Mouse (Mus musculus): Measurements from ENCODE around the gene Lefty1. TPM values are rescaled to one million over a fixed set of nuclear protein-coding genes. Genes with fewer than 3 reads are reported as not detected.

Gene Lefty1
- polyA plus RNA-seq, 2 experiments: 2.7 to 4.8 TPM

GRCm38 (mm10) chr1:180905307-180905706, 29.5 kb upstream of the Lefty1 start:
- no peak for TF ChIP-seq POLR2A (IDR thresholded peaks at IDR 0.05; ENCODE audit: borderline replicate concordance, extremely low read depth, insufficient read depth, insufficient read length)
- H3K4me3 ChIP-seq (replicated peaks; ENCODE audit: low read length): peak overlapping the region; percentile 84
- H3K4me2 ChIP-seq (replicated peaks; ENCODE audit: low read depth, low read length, severe bottlenecking): peak overlapping the region; percentile 85
- ATAC-seq (ENCODE audit: low FRiP score, low read depth) (no peak), DNase-seq (ENCODE audit: low spot score) (no peak)
- 54% methylated on average over 6 of the region's 6 CpGs for WGBS
- no peaks in the 10 kb centered on the region for H3K9me3 ChIP-seq (ENCODE audit: control insufficient read depth, low read length)
- H3K27ac ChIP-seq (replicated peaks; ENCODE audit: low read depth, low read length): no peak overlapping the region
- peak overlapping the region; percentile 95; the same call in 1 of the 2 replicates for H3K9ac ChIP-seq (ENCODE audit: low read depth, low read length, severe bottlenecking)
- H3K4me1 ChIP-seq (ENCODE audit: control insufficient read depth, insufficient read depth, low read length): peaks cover 12% of the 10 kb centered on the region
- H3K36me3 ChIP-seq (ENCODE audit: control insufficient read depth, insufficient read depth, low read length): peaks cover 37% of the 10 kb centered on the region
- H3K27me3 ChIP-seq (ENCODE audit: control insufficient read depth, insufficient read depth, low read length): no peaks in the 10 kb centered on the region

DNA sequence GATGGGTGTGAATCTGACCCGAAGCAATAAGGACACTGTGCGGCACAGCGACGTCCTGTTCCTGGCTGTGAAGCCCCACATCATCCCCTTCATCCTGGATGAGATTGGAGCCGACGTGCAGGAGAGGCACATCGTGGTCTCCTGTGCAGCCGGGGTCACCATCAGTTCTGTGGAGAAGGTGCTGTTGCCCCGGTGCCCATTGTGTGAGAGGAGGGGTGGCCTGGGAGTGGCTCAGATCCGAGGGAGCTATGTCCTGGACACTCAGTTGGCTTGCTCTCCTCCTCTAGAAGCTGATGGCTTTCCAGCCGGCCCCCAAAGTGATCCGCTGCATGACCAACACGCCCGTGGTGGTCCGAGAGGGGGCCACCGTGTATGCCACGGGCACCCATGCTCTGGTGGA, 28.9 kb upstream of the Lefty1 start:
- Histone ChIP-seq H3K27ac (replicated peaks; ENCODE audit: low read depth, low read length) (no peak overlapping the region), H3K9me3 (ENCODE audit: control insufficient read depth, low read length) (no peaks in the 10 kb centered on the region), H3K9ac (ENCODE audit: low read depth, low read length, severe bottlenecking) (no peak overlapping the region), H3K4me1 (ENCODE audit: control insufficient read depth, insufficient read depth, low read length) (peaks cover 12% of the 10 kb centered on the region), H3K36me3 (ENCODE audit: control insufficient read depth, insufficient read depth, low read length) (peaks cover 37% of the 10 kb centered on the region), H3K4me3 (replicated peaks; ENCODE audit: low read length) (no peak overlapping the region), H3K27me3 (ENCODE audit: control insufficient read depth, insufficient read depth, low read length) (no peaks in the 10 kb centered on the region), H3K4me2 (replicated peaks; ENCODE audit: low read depth, low read length, severe bottlenecking) (no peak overlapping the region; the same call in 1 of the 2 replicates)
- DNase-seq (ENCODE audit: low spot score): no peak
- WGBS: 94% methylated on average over 17 of the region's 17 CpGs
- ATAC-seq (ENCODE audit: low FRiP score, low read depth): no peak
- TF ChIP-seq POLR2A (IDR thresholded peaks at IDR 0.05; ENCODE audit: borderline replicate concordance, extremely low read depth, insufficient read depth, insufficient read length): no peak

- Histone ChIP-seq H3K4me3 (replicated peaks; ENCODE audit: low read length) (no peak overlapping the region), H3K9ac (ENCODE audit: low read depth, low read length, severe bottlenecking) (no peak overlapping the region), H3K9me3 (ENCODE audit: control insufficient read depth, low read length) (no peaks in the 10 kb centered on the region), H3K36me3 (ENCODE audit: control insufficient read depth, insufficient read depth, low read length) (peaks cover 37% of the 10 kb centered on the region), H3K4me1 (ENCODE audit: control insufficient read depth, insufficient read depth, low read length) (peaks cover 15% of the 10 kb centered on the region), H3K27me3 (ENCODE audit: control insufficient read depth, insufficient read depth, low read length) (no peaks in the 10 kb centered on the region), H3K27ac (replicated peaks; ENCODE audit: low read depth, low read length) (no peak overlapping the region), H3K4me2 (replicated peaks; ENCODE audit: low read depth, low read length, severe bottlenecking) (no peak overlapping the region)
- ATAC-seq (ENCODE audit: low FRiP score, low read depth) (no peak), DNase-seq (ENCODE audit: low spot score) (no peak)
- no peak for TF ChIP-seq POLR2A (IDR thresholded peaks at IDR 0.05; ENCODE audit: borderline replicate concordance, extremely low read depth, insufficient read depth, insufficient read length)
- WGBS: 92% methylated on average over 24 of the region's 24 CpGs
Measured at GRCm38 (mm10) chr1:180906461-180907147, 28.2 kb upstream of the Lefty1 start.

GRCm38 (mm10) chr1:180911138-180911537, 23.7 kb upstream of the Lefty1 start:
- DNase-seq (ENCODE audit: low spot score) (peak; percentile 54), ATAC-seq (ENCODE audit: low FRiP score, low read depth) (0 out of 2 replicates have a peak, but pooled peaks have one; percentile 1)
- no peak for TF ChIP-seq POLR2A (IDR thresholded peaks at IDR 0.05; ENCODE audit: borderline replicate concordance, extremely low read depth, insufficient read depth, insufficient read length)
- Histone ChIP-seq H3K4me3 (replicated peaks; ENCODE audit: low read length) (no peak overlapping the region), H3K4me2 (replicated peaks; ENCODE audit: low read depth, low read length, severe bottlenecking) (peak overlapping the region; percentile 39), H3K4me1 (ENCODE audit: control insufficient read depth, insufficient read depth, low read length) (peaks cover 22% of the 10 kb centered on the region), H3K36me3 (ENCODE audit: control insufficient read depth, insufficient read depth, low read length) (peaks cover 31% of the 10 kb centered on the region), H3K27me3 (ENCODE audit: control insufficient read depth, insufficient read depth, low read length) (no peaks in the 10 kb centered on the region), H3K9me3 (ENCODE audit: control insufficient read depth, low read length) (no peaks in the 10 kb centered on the region), H3K9ac (ENCODE audit: low read depth, low read length, severe bottlenecking) (no peak overlapping the region), H3K27ac (replicated peaks; ENCODE audit: low read depth, low read length) (peak overlapping the region; percentile 43; the same call in 1 of the 2 replicates)
- 50% methylated on average over 8 of the region's 8 CpGs for WGBS

GRCm38 (mm10) chr1:180911653-180912287, 23.1 kb upstream of the Lefty1 start:
- Histone ChIP-seq H3K4me2 (replicated peaks; ENCODE audit: low read depth, low read length, severe bottlenecking) (peak overlapping the region; percentile 39), H3K4me1 (ENCODE audit: control insufficient read depth, insufficient read depth, low read length) (peaks cover 22% of the 10 kb centered on the region), H3K9me3 (ENCODE audit: control insufficient read depth, low read length) (no peaks in the 10 kb centered on the region), H3K27ac (replicated peaks; ENCODE audit: low read depth, low read length) (peak overlapping the region; percentile 43; the same call in 1 of the 2 replicates), H3K4me3 (replicated peaks; ENCODE audit: low read length) (no peak overlapping the region; the same call in 1 of the 2 replicates), H3K9ac (ENCODE audit: low read depth, low read length, severe bottlenecking) (no peak overlapping the region), H3K36me3 (ENCODE audit: control insufficient read depth, insufficient read depth, low read length) (peaks cover 25% of the 10 kb centered on the region), H3K27me3 (ENCODE audit: control insufficient read depth, insufficient read depth, low read length) (no peaks in the 10 kb centered on the region)
- DNase-seq (ENCODE audit: low spot score) (peak; percentile 57), ATAC-seq (ENCODE audit: low FRiP score, low read depth) (0 out of 2 replicates have a peak, but pooled peaks have one; percentile 31)
- 26% methylated on average over 20 of the region's 20 CpGs for WGBS
- no peak for TF ChIP-seq POLR2A (IDR thresholded peaks at IDR 0.05; ENCODE audit: borderline replicate concordance, extremely low read depth, insufficient read depth, insufficient read length)
